Mouse (Mus musculus) lung, postnatal 36 days (tissue): ENCODE results near the gene Siglecf.

ENCODE experiments used
- DNase-seq: peaks from one replicate; pipeline ENCODE4 v3.0.0; 2022; ENCODE audit warnings: mixed read lengths

Gene Siglecf

GRCm38 (mm10) chr7:43351154-43351553 lies at the start of gene Siglecf:
Gene Siglecf, plus strand, starts transcription at chr7:43351341.
- peak; percentile 24 for DNase-seq

- peak; percentile 59 for DNase-seq
Observed at GRCm38 (mm10) chr7:43305235-43305634, 45.9 kb upstream of the Siglecf start.

GRCm38 (mm10) chr7:43309069-43309468 lies 42.1 kb upstream of the Siglecf start:
- peak; percentile 12 for DNase-seq

- peak; percentile 31 for DNase-seq
Observed at GRCm38 (mm10) chr7:43311632-43312031, 39.5 kb upstream of the Siglecf start.

- peak; percentile 64 for DNase-seq
Observed at GRCm38 (mm10) chr7:43312386-43313012, 38.6 kb upstream of the Siglecf start.

- peak; percentile 97 for DNase-seq
Observed at GRCm38 (mm10) chr7:43313013-43313428, 38.1 kb upstream of the Siglecf start, which contains the start of gene Zfp715. Gene Zfp715, minus strand, starts transcription at chr7:43313294.

- no peak for DNase-seq
Observed at GRCm38 (mm10) chr7:43326223-43326780, 24.8 kb upstream of the Siglecf start.

- DNase-seq = no peak
Observed at GRCm38 (mm10) chr7:43328101-43328500, 23.0 kb upstream of the Siglecf start.

GRCm38 (mm10) chr7:43333203-43333602 lies 17.9 kb upstream of the Siglecf start:
- DNase-seq = peak; percentile 53

GRCm38 (mm10) chr7:43333899-43334298 lies 17.2 kb upstream of the Siglecf start:
- DNase-seq = no peak

GRCm38 (mm10) chr7:43340771-43341170 lies 10.4 kb upstream of the Siglecf start:
- no peak for DNase-seq

GRCm38 (mm10) chr7:43343191-43343590 lies 8.0 kb upstream of the Siglecf start:
- peak; percentile 58 for DNase-seq

GRCm38 (mm10) chr7:43344020-43344419 lies 7.1 kb upstream of the Siglecf start:
- no peak for DNase-seq

GRCm38 (mm10) chr7:43344491-43344890 lies 6.7 kb upstream of the Siglecf start:
- no peak for DNase-seq

- DNase-seq = no peak
Observed at GRCm38 (mm10) chr7:43346148-43346547, 5.0 kb upstream of the Siglecf start.

GRCm38 (mm10) chr7:43346571-43346970 lies 4.6 kb upstream of the Siglecf start:
- no peak for DNase-seq

- DNase-seq = peak; percentile 52
Observed at GRCm38 (mm10) chr7:43349623-43350022, 1.5 kb upstream of the Siglecf start.

- peak; percentile 67 for DNase-seq
Observed at GRCm38 (mm10) chr7:43353118-43353517, 2.0 kb downstream of the Siglecf start.

- no peak for DNase-seq
Observed at GRCm38 (mm10) chr7:43353758-43354157, 2.6 kb downstream of the Siglecf start.

- DNase-seq = no peak
Observed at GRCm38 (mm10) chr7:43354893-43355835, 4.0 kb downstream of the Siglecf start.

GRCm38 (mm10) chr7:43358556-43358955 lies 7.4 kb downstream of the Siglecf start:
- no peak for DNase-seq

- DNase-seq = no peak
Observed at GRCm38 (mm10) chr7:43361442-43361841, 10.3 kb downstream of the Siglecf start.

GRCm38 (mm10) chr7:43362021-43362420 lies 10.9 kb downstream of the Siglecf start:
- no peak for DNase-seq
